Mouse (Mus musculus) lung, embryonic 15.5 days (tissue): ENCODE results near the gene Fsip1. TPM values are rescaled to one million over a fixed set of nuclear protein-coding genes. Genes with fewer than 3 reads are reported as not detected.

ENCODE experiments used
- ATAC-seq: fragments of 200-750 bp; cut with Nextera tagmentation; 2 replicates; pipeline ENCODE4 v1.8.0; 2017; ENCODE audit warnings: moderate number of reproducible peaks, borderline replicate concordance; ENCODE audit not compliant: low FRiP score, low TSS enrichment; ENCODE audit errors: extremely low read depth
- H3K27ac ChIP-seq: fragments of 300-500 bp; sonication (generic); 2 replicates; pipeline ENCODE4 v1.5.1; 2015; ENCODE audit warnings: moderate library complexity, mild to moderate bottlenecking, inconsistent platforms
- H3K27me3 ChIP-seq: fragments of 300-500 bp; sonication (generic); 2 replicates; pipeline ENCODE4 v1.6.1; 2015; ENCODE audit warnings: inconsistent platforms
- H3K36me3 ChIP-seq: fragments of 300-500 bp; sonication (generic); 2 replicates; pipeline ENCODE4 v1.6.1; 2015; ENCODE audit warnings: inconsistent platforms
- H3K4me1 ChIP-seq: fragments of 300-500 bp; sonication (generic); 2 replicates; pipeline ENCODE4 v1.6.1; 2015; ENCODE audit warnings: inconsistent platforms
- H3K4me2 ChIP-seq: fragments of 300-500 bp; sonication (generic); 2 replicates; pipeline ENCODE4 v1.6.1; 2015; ENCODE audit warnings: inconsistent platforms, mild to moderate bottlenecking, moderate library complexity
- H3K4me3 ChIP-seq: fragments of 300-500 bp; sonication (generic); 2 replicates; pipeline ENCODE4 v1.5.1; 2015; ENCODE audit warnings: mild to moderate bottlenecking, inconsistent platforms
- H3K9ac ChIP-seq: fragments of 300-500 bp; sonication (generic); 2 replicates; pipeline ENCODE4 v1.6.1; 2015; ENCODE audit warnings: inconsistent platforms
- H3K9me3 ChIP-seq: fragments of 300-500 bp; sonication (generic); 2 replicates; pipeline ENCODE4 v1.6.1; 2016; ENCODE audit warnings: inconsistent platforms
- WGBS: fragments of 180-500 bp; shearing (Covaris S2); methylation state at CpG from one replicate; pipeline ENCODE4 v1.1.7; 2015; 5-methylcytosine and 5-hydroxymethylcytosine counted together
- polyA plus RNA-seq: library from polyadenylated mRNA; unstranded; fragments of >200 nt; fragmentation: Nextera tagmentation; extraction: Ambion mirVana; gene quantifications from 2 replicates; pipeline ENCODE4 v1.2.1, GENCODE M21; 2015

Fsip1 gene
- polyA plus RNA-seq, 1 experiment from 2014 or later = 0.89 TPM

GRCm38 (mm10) chr2:118288326-118289065, 31.7 kb upstream of the Fsip1 start:
- 85% methylated on average over 9 of the region's 9 CpGs for WGBS
- H3K4me3 ChIP-seq = no peak overlapping the region

GRCm38 (mm10) chr2:118287678-118288077, 30.9 kb upstream of the Fsip1 start:
- H3K36me3 ChIP-seq = no peaks in the 10 kb centered on the region
- WGBS = 59% methylated on average over 4 of the region's 4 CpGs
- no peak overlapping the region for H3K4me2 ChIP-seq
- H3K27ac ChIP-seq = no peak overlapping the region
- H3K27me3 ChIP-seq = no peaks in the 10 kb centered on the region
- no peak overlapping the region for H3K9ac ChIP-seq
- no peaks in the 10 kb centered on the region for H3K9me3 ChIP-seq
- no peak for ATAC-seq
- no peaks in the 10 kb centered on the region for H3K4me1 ChIP-seq
- H3K4me3 ChIP-seq = no peak overlapping the region

More at GRCm38 (mm10) chr2:118288326-118289065, 31.7 kb upstream of the Fsip1 start:
- no peaks in the 10 kb centered on the region for H3K27me3 ChIP-seq
- H3K9ac ChIP-seq = no peak overlapping the region
- no peak for ATAC-seq
- H3K36me3 ChIP-seq = no peaks in the 10 kb centered on the region
- no peaks in the 10 kb centered on the region for H3K9me3 ChIP-seq
- no peaks in the 10 kb centered on the region for H3K4me1 ChIP-seq
- no peak overlapping the region for H3K4me2 ChIP-seq
- H3K27ac ChIP-seq = no peak overlapping the region

DNA sequence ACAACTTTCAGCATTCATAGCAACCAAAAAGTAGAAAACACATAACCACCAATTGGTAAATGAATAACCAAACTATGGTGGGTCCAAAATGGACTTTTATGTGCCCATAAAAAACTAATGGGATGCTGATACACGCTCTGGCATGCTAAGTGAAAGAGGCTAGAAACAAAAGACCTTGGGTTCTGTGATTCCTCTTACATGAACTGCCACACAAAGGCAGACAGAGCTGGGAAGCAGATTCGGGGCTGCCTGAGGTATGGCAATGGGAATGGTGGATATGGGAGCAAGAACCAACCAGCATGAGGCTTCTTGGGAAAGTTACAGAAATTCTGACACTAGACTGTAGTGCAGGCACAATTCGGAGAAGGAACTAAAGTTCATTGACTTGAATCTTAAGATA, 25.7 kb upstream of the Fsip1 start:
- 71% methylated on average over 3 of the region's 3 CpGs for WGBS
- Histone ChIP-seq H3K4me1 (no peaks in the 10 kb centered on the region), H3K27ac (no peak overlapping the region), H3K36me3 (no peaks in the 10 kb centered on the region), H3K4me3 (no peak overlapping the region), H3K4me2 (no peak overlapping the region), H3K9ac (no peak overlapping the region), H3K27me3 (no peaks in the 10 kb centered on the region), H3K9me3 (no peaks in the 10 kb centered on the region)
- no peak for ATAC-seq

DNA sequence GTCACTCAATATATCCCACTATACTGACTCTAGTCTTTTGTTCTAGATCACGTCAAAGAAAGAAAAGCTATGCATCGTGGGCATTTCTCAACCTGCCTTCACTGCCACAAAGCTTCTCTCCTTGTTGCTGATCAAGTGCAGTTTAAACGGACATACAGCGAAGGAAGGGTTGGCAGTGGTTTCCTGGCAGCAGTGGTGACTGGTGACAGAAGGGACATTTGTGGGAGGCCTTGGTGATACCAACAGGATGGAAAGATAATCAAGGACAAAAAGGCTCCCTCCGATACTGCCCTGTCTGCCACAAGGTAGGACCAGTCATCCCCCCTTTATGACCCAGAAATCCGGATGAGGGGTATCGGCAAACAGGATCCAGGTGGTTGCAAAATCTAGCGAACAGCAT, 21.5 kb upstream of the Fsip1 start:
- Histone ChIP-seq H3K9ac (no peak overlapping the region), H3K4me1 (no peaks in the 10 kb centered on the region), H3K27ac (no peak overlapping the region), H3K36me3 (no peaks in the 10 kb centered on the region), H3K4me2 (no peak overlapping the region), H3K9me3 (no peaks in the 10 kb centered on the region), H3K4me3 (no peak overlapping the region), H3K27me3 (no peaks in the 10 kb centered on the region)
- 80% methylated on average over 8 of the region's 8 CpGs for WGBS
- ATAC-seq = no peak

DNA sequence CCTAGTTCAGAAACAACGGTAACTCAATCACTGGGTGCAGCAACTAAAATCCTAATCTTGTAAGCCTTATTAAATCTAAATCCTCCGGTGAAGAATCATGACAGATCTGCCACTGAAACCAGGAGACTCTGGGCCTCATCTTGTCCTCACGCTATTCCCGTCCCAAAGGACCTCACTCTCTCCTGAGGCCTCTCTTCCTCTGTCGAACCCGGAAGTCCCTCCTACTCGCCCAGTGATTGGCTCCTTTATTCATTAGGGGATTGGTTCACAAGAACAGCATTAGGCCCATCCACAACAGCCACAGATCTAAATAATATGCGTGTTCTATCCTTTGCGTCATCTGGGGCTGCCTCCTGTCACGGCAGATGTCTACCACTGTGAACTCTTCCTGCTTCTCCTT, 14.8 kb upstream of the Fsip1 start:
- no peaks in the 10 kb centered on the region for H3K4me1 ChIP-seq

DNA sequence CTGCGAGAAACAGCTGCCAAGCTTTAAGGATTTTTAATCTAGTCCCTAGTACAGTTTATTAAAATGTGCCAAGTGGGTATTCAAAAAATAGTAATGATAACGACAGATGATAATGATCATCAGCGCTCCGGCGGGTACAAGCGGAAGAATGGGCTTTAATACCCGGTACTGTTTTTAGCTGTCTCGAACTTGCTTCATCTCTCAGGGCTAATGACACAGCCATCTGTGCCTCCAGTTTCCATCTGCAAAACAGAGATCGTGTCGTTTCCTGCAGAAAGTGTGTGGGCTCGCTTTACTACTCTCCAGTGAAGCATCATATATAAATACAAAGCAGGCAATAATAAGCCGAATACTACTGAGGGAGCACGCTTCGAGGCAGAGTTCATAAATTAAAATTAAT, 13.4 kb upstream of the Fsip1 start:
- 79% methylated on average over 14 of the region's 14 CpGs for WGBS
- Histone ChIP-seq H3K9me3 (no peaks in the 10 kb centered on the region), H3K27me3 (no peaks in the 10 kb centered on the region), H3K4me1 (no peaks in the 10 kb centered on the region), H3K4me3 (no peak overlapping the region), H3K4me2 (no peak overlapping the region), H3K36me3 (no peaks in the 10 kb centered on the region), H3K9ac (no peak overlapping the region), H3K27ac (no peak overlapping the region)
- no peak for ATAC-seq

More for the DNA sequence above, 14.8 kb upstream of the Fsip1 start:
- WGBS = 88% methylated on average over 10 of the region's 10 CpGs
- Histone ChIP-seq H3K4me2 (no peak overlapping the region), H3K36me3 (no peaks in the 10 kb centered on the region), H3K9me3 (no peaks in the 10 kb centered on the region), H3K4me3 (no peak overlapping the region), H3K27ac (no peak overlapping the region), H3K27me3 (no peaks in the 10 kb centered on the region), H3K9ac (no peak overlapping the region)
- no peak for ATAC-seq

GRCm38 (mm10) chr2:118263914-118264201, 7.1 kb upstream of the Fsip1 start:
- WGBS = 40% methylated on average over 2 of the region's 2 CpGs
- Histone ChIP-seq H3K4me2 (no peak overlapping the region), H3K9me3 (no peaks in the 10 kb centered on the region), H3K9ac (no peak overlapping the region), H3K27ac (no peak overlapping the region), H3K27me3 (0 out of 2 replicates have a peak, but pooled peaks cover 5% of the 10 kb centered on the region), H3K4me3 (no peak overlapping the region), H3K4me1 (no peaks in the 10 kb centered on the region), H3K36me3 (no peaks in the 10 kb centered on the region)
- ATAC-seq = no peak

- H3K9ac ChIP-seq = no peak overlapping the region
- no peaks in the 10 kb centered on the region for H3K36me3 ChIP-seq
- H3K27me3 ChIP-seq = 0 out of 2 replicates have a peak, but pooled peaks cover 5% of the 10 kb centered on the region
- no peaks in the 10 kb centered on the region for H3K9me3 ChIP-seq
- H3K27ac ChIP-seq = no peak overlapping the region
- H3K4me3 ChIP-seq = no peak overlapping the region
- H3K4me2 ChIP-seq = no peak overlapping the region
- ATAC-seq = no peak; the same call in 1 of the 2 replicates
- WGBS = 14% methylated on average over 8 of the region's 8 CpGs
- H3K4me1 ChIP-seq = no peaks in the 10 kb centered on the region
Measured at GRCm38 (mm10) chr2:118263151-118263913, 6.6 kb upstream of the Fsip1 start.

- H3K4me1 ChIP-seq = no peaks in the 10 kb centered on the region
- no peaks in the 10 kb centered on the region for H3K36me3 ChIP-seq
- H3K27ac ChIP-seq = no peak overlapping the region
- no peak overlapping the region for H3K9ac ChIP-seq
- no peaks in the 10 kb centered on the region for H3K9me3 ChIP-seq
- WGBS = 49% methylated on average over 8 of the region's 8 CpGs
- ATAC-seq = no peak
- 0 out of 2 replicates have a peak, but pooled peaks cover 5% of the 10 kb centered on the region for H3K27me3 ChIP-seq
- H3K4me3 ChIP-seq = no peak overlapping the region
- no peak overlapping the region for H3K4me2 ChIP-seq
Measured at GRCm38 (mm10) chr2:118262673-118263072, 5.9 kb upstream of the Fsip1 start.

DNA sequence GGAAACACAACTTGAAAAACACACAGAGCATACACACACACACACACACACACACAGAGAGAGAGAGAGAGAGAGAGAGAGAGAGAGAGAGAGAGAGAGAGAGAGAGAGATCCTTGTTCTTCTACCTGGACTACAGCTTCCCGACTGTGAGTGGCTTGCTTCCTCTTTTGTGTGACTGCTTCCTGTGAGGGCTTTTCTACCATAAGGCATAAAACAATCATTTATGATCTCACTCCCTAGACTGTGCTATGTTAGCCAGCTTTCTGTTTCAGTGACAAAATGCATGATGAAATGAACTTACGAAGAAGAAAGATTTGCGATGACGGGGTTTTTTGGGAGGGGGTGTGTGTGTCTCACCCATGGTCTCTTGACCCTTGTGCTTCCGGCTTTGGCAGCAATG, 3.0 kb upstream of the Fsip1 start:
- Histone ChIP-seq H3K4me3 (no peak overlapping the region), H3K27ac (no peak overlapping the region), H3K9ac (no peak overlapping the region), H3K27me3 (0 out of 2 replicates have a peak, but pooled peaks cover 5% of the 10 kb centered on the region), H3K4me1 (no peaks in the 10 kb centered on the region; the same call in 1 of the 2 replicates), H3K36me3 (no peaks in the 10 kb centered on the region), H3K4me2 (no peak overlapping the region), H3K9me3 (no peaks in the 10 kb centered on the region)
- 71% methylated on average over 5 of the region's 5 CpGs for WGBS
- ATAC-seq = no peak

- 63% methylated on average over 8 of the region's 8 CpGs for WGBS
- no peaks in the 10 kb centered on the region; the same call in 1 of the 2 replicates for H3K4me1 ChIP-seq
Measured at GRCm38 (mm10) chr2:118257094-118257493, 328 bp upstream of the Fsip1 start.

GRCm38 (mm10) chr2:118254516-118254915, 2.2 kb downstream of the Fsip1 start:
- no peak overlapping the region for H3K27ac ChIP-seq
- H3K9me3 ChIP-seq = no peaks in the 10 kb centered on the region
- WGBS = 28% methylated on average over 8 of the region's 8 CpGs
- no peak for ATAC-seq
- no peaks in the 10 kb centered on the region for H3K27me3 ChIP-seq
- no peaks in the 10 kb centered on the region; the same call in 1 of the 2 replicates for H3K4me1 ChIP-seq
- H3K4me2 ChIP-seq = no peak overlapping the region
- no peak overlapping the region for H3K4me3 ChIP-seq
- no peaks in the 10 kb centered on the region for H3K36me3 ChIP-seq
- no peak overlapping the region for H3K9ac ChIP-seq

More at GRCm38 (mm10) chr2:118257094-118257493, 328 bp upstream of the Fsip1 start:
- H3K27me3 ChIP-seq = 0 out of 2 replicates have a peak, but pooled peaks cover 5% of the 10 kb centered on the region
- no peaks in the 10 kb centered on the region for H3K36me3 ChIP-seq
- peak overlapping the region; percentile 52 for H3K4me3 ChIP-seq
- no peaks in the 10 kb centered on the region for H3K9me3 ChIP-seq
- H3K27ac ChIP-seq = no peak overlapping the region
- H3K9ac ChIP-seq = no peak overlapping the region
- no peak for ATAC-seq
- peak overlapping the region; percentile 78 for H3K4me2 ChIP-seq
